Mouse (Mus musculus) midbrain, embryonic 16.5 days (tissue): ENCODE measurements around the gene Mapkapk3. TPM values are rescaled to one million over a fixed set of nuclear protein-coding genes. Genes with fewer than 3 reads are reported as not detected.

Experiments used
- ATAC-seq: fragments of 200-750 bp; cut with Nextera tagmentation; 2 replicates; pipeline ENCODE4 v1.8.0; 2017; ENCODE audit warnings: moderate TSS enrichment
- H3K27ac ChIP-seq: fragments of 300-500 bp; sonication (generic); 2 replicates; pipeline ENCODE4 v1.5.1; 2014; ENCODE audit warnings: mild to moderate bottlenecking, low read length, mixed read lengths
- H3K27me3 ChIP-seq: fragments of 300-500 bp; sonication (generic); 2 replicates; pipeline ENCODE4 v1.6.1; 2014; ENCODE audit warnings: low read depth, low read length, mixed read lengths; ENCODE audit not compliant: control insufficient read depth, insufficient read depth
- H3K36me3 ChIP-seq: fragments of 300-500 bp; sonication (generic); 2 replicates; pipeline ENCODE4 v1.6.1; 2014; ENCODE audit warnings: mild to moderate bottlenecking, low read length, moderate library complexity, mixed read lengths; ENCODE audit not compliant: control insufficient read depth, insufficient read depth
- H3K4me1 ChIP-seq: fragments of 300-500 bp; sonication (generic); 2 replicates; pipeline ENCODE4 v1.6.1; 2014; ENCODE audit warnings: mild to moderate bottlenecking, low read length, mixed read lengths; ENCODE audit not compliant: control insufficient read depth, insufficient read depth
- H3K4me2 ChIP-seq: fragments of 300-500 bp; sonication (generic); 2 replicates; pipeline ENCODE4 v1.6.1; 2014; ENCODE audit warnings: mild to moderate bottlenecking, low read length, mixed read lengths
- H3K4me3 ChIP-seq: fragments of 300-500 bp; sonication (generic); 2 replicates; pipeline ENCODE4 v1.5.1; 2014; ENCODE audit warnings: low read depth, mild to moderate bottlenecking, low read length, moderate library complexity, mixed read lengths
- H3K9ac ChIP-seq: fragments of 300-500 bp; sonication (generic); 2 replicates; pipeline ENCODE4 v1.6.1; 2014; ENCODE audit warnings: low read depth, low read length, mixed read lengths
- H3K9me3 ChIP-seq: fragments of 300-500 bp; sonication (generic); replicated peaks from 2 replicates; pipeline ENCODE4 v1.6.1; 2014; ENCODE audit warnings: mild to moderate bottlenecking, low read length, mixed read lengths; ENCODE audit not compliant: control insufficient read depth, poor library complexity, severe bottlenecking
- WGBS: fragments of 180-500 bp; shearing (Covaris S2); extraction: QIAGEN DNeasy Blood & Tissue Kit; methylation state at CpG from one replicate; pipeline ENCODE4 v1.1.7; 2014; 5-methylcytosine and 5-hydroxymethylcytosine counted together
- polyA plus RNA-seq: library from polyadenylated mRNA; unstranded; fragments of >200 nt; fragmentation: Nextera tagmentation; extraction: Ambion mirVana; gene quantifications from 2 replicates; pipeline ENCODE4 v1.2.1, GENCODE M21; 2015

Gene Mapkapk3
- 1.5 and 1.9 TPM in 2 replicates for polyA plus RNA-seq

DNA sequence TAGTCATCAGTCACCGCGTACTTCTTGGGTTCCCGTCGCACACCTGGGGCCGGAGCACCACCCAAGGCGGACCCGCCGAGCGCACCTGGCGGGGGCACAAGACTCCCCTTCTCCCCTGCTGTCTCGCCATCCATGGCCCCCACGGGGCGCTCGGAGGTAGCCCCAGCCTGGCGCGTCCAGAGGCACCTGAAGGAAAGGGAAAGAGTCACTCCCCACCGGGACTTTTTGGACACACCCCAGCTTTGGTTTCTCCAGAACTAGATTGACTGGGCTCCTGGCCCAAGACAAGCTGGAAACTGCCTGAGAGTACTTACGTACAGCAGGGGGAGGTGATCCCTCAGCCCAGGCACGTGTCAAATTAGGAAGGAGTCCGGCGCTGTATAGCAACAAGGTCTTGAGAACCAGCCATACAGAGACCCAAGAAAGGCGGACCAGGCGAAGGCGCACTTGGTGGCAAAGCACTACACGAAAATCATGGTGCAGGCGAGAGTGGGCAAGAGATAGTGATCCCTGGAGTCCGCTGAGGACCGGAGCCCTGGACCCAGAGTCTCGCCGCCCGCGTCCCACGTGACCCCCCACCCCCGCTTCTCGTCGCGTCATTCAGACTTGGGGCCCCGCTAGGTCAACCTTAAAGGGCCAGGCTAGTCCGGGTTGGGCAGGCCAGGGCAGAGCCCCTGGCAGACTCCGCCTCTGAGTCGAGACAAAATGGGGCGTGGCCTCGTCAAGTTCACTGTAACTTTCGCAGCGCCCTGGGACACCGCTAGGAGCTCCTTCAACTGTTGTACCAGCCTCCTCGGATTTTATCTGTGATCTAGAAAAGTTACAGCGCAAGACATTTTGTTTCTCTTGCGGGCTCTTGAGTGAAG lies at the start of gene Mapkapk3:
TSS of gene Mapkapk3 (minus strand) at position 667 of the 866 bp plus-strand sequence.
- ATAC-seq = peak; percentile 47; the same call in 1 of the 2 replicates
- Histone ChIP-seq H3K9ac (peak within 1 kb of the TSS; percentile 58), H3K27ac (no peak within 1 kb of the TSS), H3K36me3 (no peaks in the 10 kb centered on the region), H3K4me2 (peak within 1 kb of the TSS; percentile 83), H3K4me1 (peaks cover 8% of the 10 kb centered on the region), H3K4me3 (peak within 1 kb of the TSS; percentile 39), H3K9me3 (no peaks in the 10 kb centered on the region), H3K27me3 (peaks cover 10% of the 10 kb centered on the region)
- WGBS = 3% methylated on average over 49 of the region's 49 CpGs

GRCm38 (mm10) chr9:107338172-107338883 lies 48.7 kb upstream of the Mapkapk3 start, which contains the start of gene Hemk1:
Gene Hemk1, minus strand, starts transcription at chr9:107338350.
- Histone ChIP-seq H3K4me1 (peaks cover 21% of the 10 kb centered on the region), H3K4me2 (peak within 1 kb of the TSS; percentile 93), H3K9me3 (no peaks in the 10 kb centered on the region), H3K9ac (peak within 1 kb of the TSS; percentile 79), H3K27me3 (no peaks in the 10 kb centered on the region), H3K27ac (peak within 1 kb of the TSS; percentile 74), H3K36me3 (no peaks in the 10 kb centered on the region), H3K4me3 (peak within 1 kb of the TSS; percentile 67)
- 3% methylated on average over 30 of the region's 30 CpGs for WGBS
- ATAC-seq = peak; percentile 74

DNA sequence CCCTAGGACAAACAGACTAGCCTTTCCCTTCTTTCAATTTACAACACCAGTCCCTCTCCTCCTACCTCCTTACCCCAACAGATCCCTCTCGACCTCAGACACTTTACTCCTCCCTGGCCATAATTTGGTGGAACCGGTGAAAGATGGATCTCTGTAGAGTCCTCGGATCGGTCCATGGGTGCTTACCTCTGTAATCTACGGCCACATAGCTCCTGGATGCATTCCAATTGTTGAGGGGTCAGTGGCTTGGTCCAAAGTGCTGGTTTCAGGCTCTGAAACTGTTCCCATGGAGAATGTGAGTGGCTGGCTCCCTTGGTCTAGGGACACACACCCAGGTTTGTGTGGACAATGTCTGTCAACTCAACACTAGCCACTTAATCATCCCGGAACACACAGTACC lies 46.7 kb upstream of the Mapkapk3 start:
- WGBS = 89% methylated on average over 6 of the region's 6 CpGs
- H3K9ac ChIP-seq = no peak overlapping the region
- no peak overlapping the region for H3K27ac ChIP-seq
- ATAC-seq = no peak
- H3K4me3 ChIP-seq = no peak overlapping the region
- H3K4me1 ChIP-seq = peaks cover 19% of the 10 kb centered on the region
- no peak overlapping the region for H3K4me2 ChIP-seq
- no peaks in the 10 kb centered on the region for H3K9me3 ChIP-seq
- no peaks in the 10 kb centered on the region for H3K27me3 ChIP-seq
- H3K36me3 ChIP-seq = peaks cover 4% of the 10 kb centered on the region; the same call in 1 of the 2 replicates

DNA sequence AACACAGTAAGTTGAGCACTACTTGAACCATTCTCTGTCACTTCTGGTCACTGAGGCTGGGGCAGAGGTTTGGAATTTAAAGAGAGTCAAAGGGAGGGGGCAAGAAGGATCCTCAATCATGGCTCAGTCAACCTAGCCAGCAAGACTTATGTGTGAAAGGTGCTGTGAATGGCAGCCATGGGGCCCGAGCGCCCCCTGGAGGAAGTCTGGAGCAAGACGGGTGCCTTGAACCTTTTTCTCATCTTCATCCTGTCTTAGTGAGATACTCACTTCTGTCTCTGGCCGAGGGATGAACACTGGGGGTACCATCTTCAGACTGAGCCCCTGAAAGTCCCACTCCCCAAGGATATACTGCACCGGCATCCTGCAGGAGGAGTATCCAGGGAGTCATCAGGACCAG lies 46.2 kb upstream of the Mapkapk3 start:
- Histone ChIP-seq H3K9me3 (no peaks in the 10 kb centered on the region), H3K4me2 (no peak overlapping the region), H3K27me3 (no peaks in the 10 kb centered on the region), H3K36me3 (peaks cover 4% of the 10 kb centered on the region; the same call in 1 of the 2 replicates), H3K9ac (no peak overlapping the region), H3K4me1 (peaks cover 15% of the 10 kb centered on the region), H3K27ac (no peak overlapping the region), H3K4me3 (no peak overlapping the region)
- 13% methylated on average over 5 of the region's 5 CpGs for WGBS
- ATAC-seq = no peak

DNA sequence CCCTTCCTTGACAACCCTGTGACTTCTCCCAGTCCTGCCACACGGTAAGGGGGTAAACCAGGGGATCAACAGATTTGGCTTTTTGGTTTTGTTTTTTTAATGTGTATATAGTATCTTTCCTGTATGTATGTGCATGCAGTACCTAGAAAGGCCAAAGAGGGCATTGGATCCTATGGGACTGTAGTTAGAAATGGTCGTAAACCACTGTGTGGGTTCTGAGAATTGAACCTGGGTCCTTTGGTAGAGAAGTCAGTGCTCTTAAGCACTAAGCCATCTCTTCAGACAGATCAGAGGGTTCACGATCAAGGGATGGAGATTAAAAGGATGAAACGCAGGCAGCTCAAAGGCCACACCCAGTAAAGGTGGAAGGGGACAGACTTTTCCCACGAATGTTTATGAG lies 45.4 kb upstream of the Mapkapk3 start:
- no peak overlapping the region for H3K4me2 ChIP-seq
- no peaks in the 10 kb centered on the region for H3K9me3 ChIP-seq
- H3K4me3 ChIP-seq = no peak overlapping the region
- peaks cover 4% of the 10 kb centered on the region; the same call in 1 of the 2 replicates for H3K36me3 ChIP-seq
- H3K9ac ChIP-seq = no peak overlapping the region
- 87% methylated on average over 5 of the region's 5 CpGs for WGBS
- no peaks in the 10 kb centered on the region for H3K27me3 ChIP-seq
- no peak overlapping the region for H3K27ac ChIP-seq
- no peak for ATAC-seq
- peaks cover 14% of the 10 kb centered on the region for H3K4me1 ChIP-seq

- Histone ChIP-seq H3K9me3 (no peaks in the 10 kb centered on the region), H3K9ac (no peak overlapping the region), H3K4me2 (no peak overlapping the region), H3K4me3 (no peak overlapping the region), H3K27me3 (no peaks in the 10 kb centered on the region), H3K27ac (no peak overlapping the region), H3K4me1 (peaks cover 14% of the 10 kb centered on the region), H3K36me3 (peaks cover 4% of the 10 kb centered on the region; the same call in 1 of the 2 replicates)
- WGBS = 90% methylated on average over 6 of the region's 6 CpGs
- ATAC-seq = no peak
Observed at GRCm38 (mm10) chr9:107334356-107334755, 44.7 kb upstream of the Mapkapk3 start.

DNA sequence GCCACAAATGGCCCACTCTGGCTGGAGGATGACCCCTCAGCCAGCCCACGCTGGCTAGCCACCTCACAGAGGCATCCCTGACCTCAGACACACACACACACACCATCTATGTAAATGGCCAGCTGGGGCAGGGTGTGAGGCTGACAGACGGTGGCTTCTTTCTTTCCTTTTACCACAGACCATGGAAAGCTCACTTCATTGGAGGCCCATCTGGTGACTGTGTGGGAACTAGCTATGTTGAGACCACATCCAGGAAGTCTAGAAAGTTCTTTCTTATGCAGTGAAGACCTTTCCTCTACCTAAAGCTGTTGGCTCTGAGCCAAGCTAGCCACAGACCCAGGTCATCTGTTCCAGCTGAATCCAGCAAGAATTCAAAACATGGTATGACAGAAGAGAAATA lies 44.0 kb upstream of the Mapkapk3 start:
- WGBS = 69% methylated on average over 2 of the region's 2 CpGs
- H3K9me3 ChIP-seq = no peaks in the 10 kb centered on the region
- peaks cover 4% of the 10 kb centered on the region; the same call in 1 of the 2 replicates for H3K36me3 ChIP-seq
- ATAC-seq = no peak
- no peaks in the 10 kb centered on the region for H3K27me3 ChIP-seq
- no peak overlapping the region for H3K4me3 ChIP-seq
- H3K9ac ChIP-seq = no peak overlapping the region
- H3K4me1 ChIP-seq = peaks cover 10% of the 10 kb centered on the region
- no peak overlapping the region for H3K4me2 ChIP-seq
- no peak overlapping the region for H3K27ac ChIP-seq

DNA sequence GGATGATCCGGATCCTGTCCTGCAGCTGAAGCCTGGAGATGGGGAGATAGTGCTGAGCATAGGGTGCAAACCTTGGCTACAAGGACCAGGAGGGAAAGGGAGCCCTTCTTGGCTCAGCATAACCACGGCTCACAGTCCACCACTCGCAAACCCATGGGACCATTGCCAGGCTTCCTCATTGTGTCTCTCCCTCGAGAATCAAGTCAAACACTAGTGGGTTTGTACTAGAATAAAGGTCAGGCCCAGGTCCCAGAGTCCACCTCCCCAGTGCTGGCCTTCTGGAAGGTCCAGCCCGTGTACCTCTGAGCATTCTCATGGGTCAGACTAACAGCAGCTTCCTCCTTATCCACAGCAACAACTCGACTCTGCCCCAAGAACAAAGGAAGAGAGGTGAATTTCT lies 41.1 kb upstream of the Mapkapk3 start:
- H3K27ac ChIP-seq = no peak overlapping the region
- no peak overlapping the region for H3K4me3 ChIP-seq
- H3K4me1 ChIP-seq = no peaks in the 10 kb centered on the region
- ATAC-seq = no peak
- H3K4me2 ChIP-seq = no peak overlapping the region
- H3K36me3 ChIP-seq = peaks cover 4% of the 10 kb centered on the region; the same call in 1 of the 2 replicates
- H3K27me3 ChIP-seq = no peaks in the 10 kb centered on the region
- no peak overlapping the region for H3K9ac ChIP-seq
- WGBS = 83% methylated on average over 6 of the region's 6 CpGs
- H3K9me3 ChIP-seq = no peaks in the 10 kb centered on the region
